Mouse (Mus musculus): ENCODE results near the gene Elfn1.
"Not testable (repeated sequence)": the region's sequence is repeated elsewhere in the genome, so short reads cannot be mapped to it uniquely, and the experiment has no call there.

Gene Elfn1

GRCm38 (mm10) chr5:139978525-139979276 is 71.0 kb downstream of the Elfn1 start:
- DNase-seq = no peak

- DNase-seq = no peak
Observed at GRCm38 (mm10) chr5:139979371-139979770, 71.6 kb downstream of the Elfn1 start.

DNA sequence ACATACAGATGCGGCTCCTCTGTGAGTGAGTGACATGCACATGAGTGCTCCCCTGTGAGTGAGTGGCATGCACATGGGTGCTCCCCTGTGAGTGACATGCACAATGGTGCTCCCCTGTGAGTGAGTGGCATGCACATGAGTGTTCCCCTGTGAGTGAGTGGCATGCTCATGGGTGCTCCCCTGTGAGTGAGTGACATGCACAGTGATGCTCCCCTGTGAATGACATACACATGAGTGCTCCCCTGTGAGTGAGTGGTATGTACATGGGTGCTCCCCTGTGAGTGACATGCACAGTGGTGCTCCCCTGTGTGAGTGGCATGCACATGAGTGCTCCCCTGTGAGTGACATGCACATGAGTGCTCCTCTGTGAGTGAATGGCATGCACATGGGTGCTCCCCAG is 74.2 kb downstream of the Elfn1 start:
- no peak for DNase-seq

- DNase-seq = no peak
Observed at GRCm38 (mm10) chr5:139985073-139985746, 77.5 kb downstream of the Elfn1 start.

DNA sequence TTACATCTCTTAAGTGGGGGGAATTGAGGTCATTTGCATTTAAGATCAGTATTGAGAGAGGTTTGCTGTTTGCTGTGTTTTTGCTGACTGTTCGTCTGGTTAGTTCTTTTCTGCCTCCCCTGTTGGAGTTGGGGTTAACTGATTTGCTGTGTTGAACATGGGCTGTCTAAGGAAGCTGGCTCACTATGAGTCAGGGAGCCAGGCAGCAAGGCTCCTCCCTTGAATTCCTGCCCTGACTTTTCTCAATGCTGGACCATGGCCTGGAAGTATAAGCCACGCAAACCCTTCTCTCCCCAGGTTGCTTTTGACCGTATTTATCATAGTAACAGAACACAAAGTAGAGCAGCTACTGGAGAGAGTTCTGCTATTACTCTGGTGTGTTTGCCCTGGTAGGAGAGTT is 83.8 kb downstream of the Elfn1 start:
- no peak for DNase-seq

- DNase-seq = not testable (repeated sequence)
Observed at GRCm38 (mm10) chr5:139998321-139998720, 90.6 kb downstream of the Elfn1 start.

GRCm38 (mm10) chr5:139998916-139999315 is 91.2 kb downstream of the Elfn1 start:
- DNase-seq = no peak

GRCm38 (mm10) chr5:140002541-140002940 is 94.8 kb downstream of the Elfn1 start:
- no peak for DNase-seq

DNA sequence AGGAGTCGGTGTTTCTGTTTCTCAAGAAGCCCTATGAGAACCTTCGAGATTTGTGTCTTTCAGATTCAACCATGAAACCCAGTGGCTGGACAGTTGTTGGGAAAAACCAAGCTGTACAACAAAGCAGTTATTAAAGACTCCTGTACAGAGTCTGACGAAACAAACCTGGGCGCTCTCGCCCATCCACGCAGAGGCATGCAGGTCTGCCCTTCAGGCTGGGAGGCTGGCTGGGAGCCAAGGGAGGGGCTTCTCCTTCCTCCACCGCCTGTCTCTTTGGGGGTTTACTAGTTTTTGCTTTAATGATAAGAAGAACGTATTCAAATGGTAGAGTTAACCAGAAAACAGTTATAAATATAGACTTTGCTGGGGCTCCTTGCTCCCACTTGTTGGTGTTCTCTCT is 99.1 kb downstream of the Elfn1 start:
- DNase-seq = no peak

DNA sequence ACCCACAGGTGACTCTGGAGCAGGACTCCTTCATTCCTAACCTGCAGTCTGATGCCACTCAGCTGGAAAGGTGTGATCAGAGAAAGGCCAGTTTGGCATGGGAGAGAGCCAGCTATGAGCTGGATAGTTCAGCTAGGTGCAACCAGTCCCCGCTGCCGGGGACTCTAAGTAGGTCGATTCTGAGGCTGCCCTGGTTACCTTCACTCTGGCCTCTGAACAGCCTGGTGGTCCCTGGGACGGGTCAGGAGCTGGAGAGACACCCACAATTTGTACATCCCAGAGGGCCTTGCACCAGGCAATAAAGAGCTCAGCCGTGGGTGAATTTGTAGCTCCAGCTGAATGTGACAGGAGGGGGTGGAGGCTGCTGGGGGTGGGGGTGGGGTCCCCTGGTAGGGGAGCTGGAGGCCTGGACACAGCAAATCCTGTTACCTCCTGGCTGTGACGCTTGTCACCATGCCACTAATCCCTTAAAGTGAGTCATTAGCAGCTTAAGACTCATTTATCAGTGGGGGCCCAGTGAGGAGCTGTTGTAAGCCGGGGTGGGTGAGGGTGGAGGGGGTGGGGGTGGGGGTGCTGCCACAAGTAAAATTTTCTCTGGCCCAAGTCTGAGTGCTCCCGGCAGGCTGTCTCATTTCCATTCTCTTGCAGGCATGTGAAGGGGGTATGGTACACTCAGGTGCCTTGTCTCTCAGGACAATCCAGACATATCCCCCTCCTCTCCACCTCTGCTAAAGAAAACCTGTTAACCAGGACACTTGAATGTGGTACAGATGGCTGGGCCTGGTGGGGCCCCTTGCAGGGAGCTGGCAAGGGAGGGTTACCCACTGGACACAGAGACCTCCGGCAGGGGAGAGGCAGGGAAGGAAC is 100.1 kb downstream of the Elfn1 start:
- DNase-seq = no peak

GRCm38 (mm10) chr5:140008523-140008806 is 100.7 kb downstream of the Elfn1 start:
- DNase-seq = no peak

GRCm38 (mm10) chr5:140009083-140009655 is 101.4 kb downstream of the Elfn1 start:
- no peak for DNase-seq

GRCm38 (mm10) chr5:140010405-140010804 is 102.7 kb downstream of the Elfn1 start:
- DNase-seq = no peak

DNA sequence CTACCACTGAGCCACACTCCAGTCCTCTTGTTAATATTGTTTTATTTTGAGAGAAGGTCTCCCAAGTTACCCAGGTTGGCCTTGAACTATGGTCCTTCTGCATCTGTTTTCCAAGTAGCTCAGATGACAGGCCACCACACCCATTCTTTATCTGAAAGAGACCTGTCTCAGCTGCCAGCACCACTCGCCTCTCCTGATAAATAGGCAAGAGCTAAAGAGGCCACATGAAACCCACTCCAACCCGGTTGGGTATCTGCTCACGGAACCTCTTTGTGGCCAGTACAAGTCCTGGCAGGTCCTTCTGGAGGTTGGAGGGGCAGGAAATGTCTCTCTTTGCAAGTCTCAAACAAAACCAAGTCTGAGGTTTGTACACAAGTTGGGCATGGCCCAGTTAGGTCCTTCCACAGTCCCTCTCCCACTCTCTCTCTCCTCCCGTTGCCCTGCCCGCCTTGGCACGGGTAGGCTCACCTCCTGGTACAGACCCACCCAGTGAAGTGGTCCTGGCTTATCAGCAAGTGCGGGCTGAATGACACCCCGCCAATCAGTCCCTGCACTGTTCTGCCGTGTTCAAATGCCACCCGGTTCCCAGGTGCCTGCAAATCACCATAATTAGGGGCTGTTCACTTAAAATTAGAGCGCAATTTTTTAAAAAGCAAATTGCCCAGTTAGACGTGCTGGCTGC is 104.7 kb downstream of the Elfn1 start:
- DNase-seq = no peak

DNA sequence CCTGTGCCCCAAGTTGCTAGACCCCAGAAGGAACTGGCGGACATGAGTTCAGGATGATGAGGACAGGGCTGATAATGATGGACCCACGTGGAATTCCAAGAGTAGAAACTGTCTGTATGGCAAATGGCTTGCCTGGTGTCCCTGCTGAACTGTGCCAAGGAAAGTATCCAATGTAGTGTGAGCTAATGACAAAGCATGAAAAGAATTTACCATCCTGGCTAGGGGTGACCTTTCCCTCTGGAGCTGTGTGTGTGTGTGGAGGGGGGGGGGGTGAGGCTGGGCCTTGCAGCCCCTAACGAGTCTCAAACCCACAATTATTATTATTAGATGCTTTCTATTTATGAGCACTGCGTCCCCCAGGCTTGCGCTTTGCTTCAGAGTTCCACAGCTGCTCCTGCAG is 105.9 kb downstream of the Elfn1 start:
- no peak for DNase-seq

GRCm38 (mm10) chr5:140016896-140017295 is 109.2 kb downstream of the Elfn1 start:
- DNase-seq = no peak

GRCm38 (mm10) chr5:140018780-140019179 is 111.0 kb downstream of the Elfn1 start:
- no peak for DNase-seq

GRCm38 (mm10) chr5:140019616-140020015 is 111.9 kb downstream of the Elfn1 start:
- no peak for DNase-seq

DNA sequence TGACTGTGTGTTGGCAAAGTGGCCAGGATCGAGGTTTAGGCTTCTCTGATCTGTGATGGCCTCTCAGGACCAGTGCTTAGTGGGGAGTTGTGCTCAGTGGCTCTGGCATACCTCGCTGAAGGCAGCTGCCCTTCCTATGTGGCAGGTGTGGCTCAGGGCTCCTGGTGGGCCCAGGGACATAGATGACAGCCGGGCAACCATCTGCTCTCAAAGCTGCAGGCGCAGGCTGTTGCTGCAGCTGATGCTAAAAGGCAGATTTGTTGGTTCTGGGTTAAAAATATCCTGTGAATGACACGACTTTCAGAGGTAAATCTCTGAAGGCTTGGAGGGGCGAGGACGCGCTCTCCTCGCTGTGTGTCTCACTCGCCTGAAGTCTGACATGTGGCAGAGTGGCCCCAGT is 114.0 kb downstream of the Elfn1 start:
- DNase-seq = peak; percentile 73

GRCm38 (mm10) chr5:140022861-140023260 is 115.1 kb downstream of the Elfn1 start:
- DNase-seq = no peak

- peak; percentile 19 for DNase-seq
Observed at GRCm38 (mm10) chr5:140023941-140024500, 116.3 kb downstream of the Elfn1 start.

Measured in cerebellum, adult 11-12 months (tissue).